Mouse (Mus musculus): Measurements from ENCODE around the gene Olfr844.

- TF ChIP-seq GATA1 (IDR thresholded peaks at IDR 0.05; ENCODE audit: borderline replicate concordance, low read length) (no peak), FLI1 (IDR thresholded peaks at IDR 0.05; ENCODE audit: low read length) (no peak)
Measured at GRCm38 (mm10) chr9:19316047-19316446, at the start of gene Olfr844.

Data from megakaryocyte, embryonic 14.5 days (primary cell).